Mouse (Mus musculus): ENCODE measurements around the gene Foxp1.

- no peak for TF ChIP-seq POLR2A (IDR thresholded peaks at IDR 0.05; ENCODE audit: low read depth, low read length)
- no peak for TF ChIP-seq CTCF (IDR thresholded peaks at IDR 0.05; ENCODE audit: extremely low read depth, insufficient read depth, insufficient read length, insufficient replicate concordance)
These were observed 143.4 kb downstream of the Foxp1 start for GRCm38 (mm10) chr6:99378997-99379710.
